Mouse (Mus musculus) CD4-positive, CD25-positive, alpha-beta regulatory T cell, adult 2 months (primary cell): ENCODE measurements around the gene Fyn.

Experiments used
- DNase-seq: peaks from one replicate; pipeline ENCODE4 v3.0.0-alpha.2; 2012; ENCODE audit warnings: low read depth, low spot score

Fyn gene

DNA sequence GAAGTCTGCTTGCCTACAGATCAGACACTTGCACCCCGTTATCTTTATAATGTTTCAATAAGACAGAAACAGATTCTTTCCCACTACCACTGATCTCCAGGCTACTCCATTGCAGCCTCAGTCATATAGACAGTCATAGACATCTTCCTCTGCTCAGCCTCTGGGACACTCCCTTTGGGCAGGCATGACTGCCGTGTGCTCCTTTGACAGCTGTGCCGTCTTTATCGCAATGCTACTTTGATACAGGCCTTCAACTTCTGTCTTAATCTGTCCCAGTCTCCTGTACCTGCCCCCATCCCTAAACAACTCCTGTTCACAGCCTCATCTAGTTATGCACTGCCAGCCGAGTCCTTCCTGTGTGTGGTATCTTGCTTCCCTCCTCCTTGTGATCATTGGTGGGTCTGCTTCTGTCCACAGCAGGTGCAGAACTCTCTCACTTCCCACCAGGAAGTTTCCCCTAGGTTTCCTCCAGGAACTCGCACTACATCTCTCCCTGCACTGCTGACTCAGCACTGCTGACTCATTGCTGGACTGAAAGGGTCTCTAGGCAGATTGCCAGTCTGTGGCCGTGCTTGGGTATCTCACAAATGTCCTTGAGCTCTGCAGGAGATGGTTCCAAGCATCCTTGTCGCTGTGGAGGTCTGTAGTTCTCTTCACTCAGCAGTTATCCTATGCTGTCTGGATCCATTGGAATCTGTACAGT, 43.4 kb downstream of the Fyn start:
- DNase-seq, result peak; percentile 41

DNA sequence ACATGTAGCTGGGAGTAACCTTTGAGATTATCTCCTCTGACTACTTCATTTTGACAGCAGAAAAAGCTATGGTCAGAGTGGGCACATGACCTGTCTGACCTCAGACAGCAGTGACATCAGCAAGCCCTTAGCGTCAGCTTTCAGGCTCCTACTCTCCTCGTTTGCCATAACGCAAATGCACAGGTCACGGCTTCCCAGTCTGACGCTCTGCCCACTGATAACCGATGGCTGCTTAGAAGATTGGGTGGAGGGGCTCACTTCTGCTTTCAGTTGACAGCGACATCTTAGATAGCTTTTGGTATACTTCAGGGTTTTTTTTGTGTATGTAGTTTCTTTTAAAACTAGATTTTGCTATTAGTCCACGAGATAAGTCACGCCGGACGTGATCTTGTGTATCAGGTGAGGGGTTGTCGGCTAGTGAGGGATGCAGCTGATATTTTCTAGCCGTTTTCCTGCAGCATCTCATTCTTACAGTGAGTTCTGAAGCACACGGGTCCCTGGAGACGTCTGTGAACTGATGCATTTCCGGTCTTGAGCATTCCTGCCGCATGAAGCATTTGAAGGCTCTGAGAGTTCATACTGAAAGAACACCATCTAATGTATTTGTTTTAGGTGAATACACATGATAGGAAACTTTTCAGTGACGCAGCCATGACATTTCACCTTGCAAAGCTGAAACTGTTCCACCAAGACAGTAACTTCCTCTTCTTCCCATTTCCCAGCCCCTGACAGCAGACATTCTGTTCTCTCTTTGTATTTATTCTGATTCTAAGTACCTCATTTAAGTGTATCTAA, 44.4 kb downstream of the Fyn start:
- DNase-seq, result peak; percentile 63

DNA sequence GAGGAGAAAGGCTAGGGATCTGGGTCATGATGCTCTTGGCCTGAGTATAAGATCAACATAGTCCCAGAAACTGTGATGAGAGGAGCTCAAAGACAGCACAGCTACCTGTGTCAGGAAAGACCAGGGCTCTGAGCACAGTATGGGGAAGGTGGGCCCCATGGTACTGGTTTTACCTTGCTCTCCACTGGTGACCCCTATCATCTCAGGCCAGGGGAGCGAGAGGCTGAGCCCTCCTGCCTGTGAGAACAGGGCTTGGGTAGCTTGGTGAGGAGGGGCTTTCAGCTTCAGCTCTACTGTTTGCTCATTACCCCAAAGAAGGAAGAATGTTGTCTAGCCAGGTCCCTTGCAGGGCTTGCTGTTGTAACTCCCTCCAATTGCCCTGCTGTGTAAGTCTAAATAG, 45.4 kb downstream of the Fyn start:
- DNase-seq, result no peak

DNA sequence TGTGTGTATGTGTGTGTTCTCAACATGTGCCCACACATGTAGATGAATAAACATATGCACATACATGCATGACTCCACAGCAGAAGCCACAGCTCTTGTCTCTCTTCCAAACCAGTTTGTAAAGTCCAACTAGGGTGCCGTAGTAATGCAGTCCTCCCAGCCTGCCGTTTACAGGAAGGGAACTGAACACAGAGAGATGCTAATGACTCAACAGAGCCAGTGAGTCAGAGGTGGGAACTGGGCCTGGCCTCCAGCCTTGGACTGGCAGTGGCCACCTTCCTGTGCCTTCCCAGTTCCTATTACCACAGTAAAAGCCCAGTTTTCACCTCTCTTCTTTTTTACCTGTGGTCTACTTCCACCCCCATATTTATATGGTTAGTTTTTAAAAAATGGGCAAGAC, 46.9 kb downstream of the Fyn start:
- peak; percentile 38 for DNase-seq

- DNase-seq, result no peak
Measured at GRCm38 (mm10) chr10:39417611-39418010, 49.0 kb downstream of the Fyn start.

DNA sequence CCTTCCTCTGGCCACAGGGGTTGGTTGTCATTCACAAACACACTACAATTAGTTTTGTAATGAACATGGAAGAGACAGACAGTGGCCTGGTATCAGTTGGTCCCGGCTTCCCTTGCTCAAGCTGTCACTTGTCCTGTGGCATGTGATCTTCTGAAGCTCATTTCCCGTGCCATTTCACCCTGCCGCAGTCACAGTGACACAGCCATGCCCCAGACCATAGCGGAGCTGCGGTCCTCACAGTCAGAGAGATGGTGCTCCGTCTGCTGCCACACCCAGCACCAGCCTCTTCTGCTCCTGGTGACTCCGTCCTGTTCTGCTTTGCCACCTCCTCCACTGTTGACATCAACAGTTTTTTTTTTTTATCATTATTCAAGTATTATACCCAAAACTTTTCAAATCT, 49.7 kb downstream of the Fyn start:
- DNase-seq, result peak; percentile 46

GRCm38 (mm10) chr10:39420842-39421617, 52.4 kb downstream of the Fyn start:
- peak; percentile 66 for DNase-seq

DNA sequence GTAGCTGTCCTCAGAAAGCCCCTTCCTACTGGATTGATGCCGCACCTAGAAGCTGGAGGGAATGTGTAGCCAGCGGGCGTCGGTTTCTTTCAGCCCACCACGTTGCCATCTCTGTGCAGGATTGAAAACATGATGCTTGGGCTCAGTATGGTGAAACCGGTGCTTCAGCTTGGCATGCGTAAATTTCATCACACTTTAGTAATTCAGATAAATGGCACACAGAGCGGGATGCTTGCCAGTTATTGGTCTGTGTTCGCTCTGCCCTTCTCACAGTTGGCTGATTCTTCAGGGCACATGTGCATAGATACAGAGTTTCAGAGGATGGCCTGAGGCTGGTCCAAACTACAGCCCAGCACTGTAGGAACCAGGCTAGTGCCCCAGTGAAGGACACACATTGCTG, 53.1 kb downstream of the Fyn start:
- DNase-seq, result no peak

DNA sequence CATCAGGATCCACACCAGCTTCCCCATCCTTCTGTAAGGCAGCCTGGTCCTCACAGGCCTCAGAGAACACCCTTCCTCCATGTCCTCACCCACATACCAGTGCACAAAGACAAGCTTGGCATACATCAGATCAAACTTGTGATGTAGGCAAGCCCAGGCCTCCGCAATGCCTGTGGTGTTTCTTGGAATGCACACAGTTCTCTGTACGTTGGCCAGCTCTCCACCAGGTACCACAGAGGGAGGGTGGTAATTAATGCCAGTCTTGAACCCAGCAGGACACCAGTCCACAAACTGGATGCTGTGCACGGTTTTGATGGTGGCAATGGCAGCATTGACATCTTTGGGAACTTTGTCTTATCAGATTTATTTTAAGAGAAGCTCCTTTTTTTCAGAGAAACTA, 56.0 kb downstream of the Fyn start:
- no peak for DNase-seq

GRCm38 (mm10) chr10:39426033-39426432, 57.4 kb downstream of the Fyn start:
- DNase-seq, result no peak

GRCm38 (mm10) chr10:39426833-39427490, 58.3 kb downstream of the Fyn start:
- no peak for DNase-seq

DNA sequence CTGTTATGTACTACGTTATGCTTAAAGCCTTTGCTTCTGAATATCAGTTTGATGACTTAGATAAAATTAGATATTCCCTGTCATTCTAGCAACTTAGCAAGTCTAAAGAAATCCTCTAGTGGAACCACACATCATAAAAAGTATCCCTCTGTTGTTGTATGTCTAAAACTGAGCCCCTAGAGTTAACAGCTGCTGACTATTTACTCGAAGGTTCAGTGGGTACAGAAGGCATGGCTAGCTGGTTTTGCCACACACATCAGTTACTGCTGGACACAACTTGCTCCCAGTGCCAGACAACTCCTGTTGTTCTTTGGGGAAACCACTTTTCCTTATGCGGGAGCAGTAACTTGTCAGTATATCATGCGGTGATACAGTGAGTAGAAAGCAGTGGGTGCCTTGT, 61.0 kb downstream of the Fyn start:
- DNase-seq, result no peak

GRCm38 (mm10) chr10:39430074-39430764, 61.6 kb downstream of the Fyn start:
- DNase-seq, result peak; percentile 58

- no peak for DNase-seq
Measured at GRCm38 (mm10) chr10:39431265-39431664, 62.6 kb downstream of the Fyn start.

GRCm38 (mm10) chr10:39432648-39433568, 64.3 kb downstream of the Fyn start:
- no peak for DNase-seq

GRCm38 (mm10) chr10:39433893-39434292, 65.2 kb downstream of the Fyn start:
- DNase-seq, result peak; percentile 45

DNA sequence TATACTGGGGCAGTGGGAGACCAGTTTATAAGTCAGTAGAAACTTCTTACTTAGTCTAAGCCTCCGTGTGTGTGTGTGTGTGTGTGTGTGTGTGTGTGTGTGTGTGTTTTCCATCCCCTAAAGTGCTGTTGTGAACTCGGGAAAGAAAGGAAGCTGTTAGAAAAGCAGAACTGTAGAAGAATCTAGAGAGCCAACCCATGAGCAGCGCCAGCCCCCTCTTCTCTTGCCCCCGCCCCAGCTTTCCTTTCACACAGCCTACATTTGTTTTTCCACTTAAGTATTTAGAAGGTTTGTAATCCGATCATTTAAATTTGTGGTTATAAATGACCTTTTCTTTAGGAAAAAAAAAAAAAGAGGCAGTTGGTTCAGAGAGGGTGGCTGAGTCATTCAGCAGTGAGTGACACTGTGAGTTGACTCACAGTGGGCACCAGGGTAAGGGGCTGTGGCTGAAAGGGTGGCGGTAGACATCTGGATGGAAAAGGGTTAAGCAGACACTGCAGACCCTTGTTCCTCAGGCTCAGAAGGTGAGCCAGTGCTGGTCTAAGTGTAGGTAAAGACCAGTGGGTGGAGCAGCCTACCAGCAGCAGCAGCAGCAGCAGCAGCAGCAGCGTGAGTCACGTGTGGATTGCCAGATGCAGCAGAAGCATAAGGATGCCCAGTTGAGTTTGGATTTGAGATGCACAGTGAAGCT, 66.2 kb downstream of the Fyn start:
- peak; percentile 65 for DNase-seq

GRCm38 (mm10) chr10:39438905-39439304, 70.2 kb downstream of the Fyn start:
- DNase-seq, result no peak

DNA sequence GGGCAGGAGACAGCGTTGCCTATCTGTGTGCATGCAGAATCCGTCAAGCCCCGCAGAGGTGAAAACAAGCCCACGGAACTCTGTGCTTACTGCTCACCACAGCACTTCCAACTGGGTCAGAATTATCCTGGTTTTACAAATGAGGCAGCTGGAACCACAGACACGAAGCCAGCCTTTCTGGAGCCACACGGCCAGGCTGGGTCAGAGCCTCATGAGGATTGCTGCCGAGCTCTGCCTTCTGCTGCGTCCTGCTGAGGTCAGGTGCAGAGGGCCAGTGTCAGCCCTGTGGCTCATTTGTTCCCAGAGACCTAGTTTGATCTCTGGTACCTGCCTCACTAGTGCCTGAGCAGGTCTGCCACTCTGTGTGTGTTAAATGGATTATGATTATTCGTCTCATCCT, 71.9 kb downstream of the Fyn start:
- DNase-seq, result no peak

- DNase-seq, result no peak
Measured at GRCm38 (mm10) chr10:39441636-39442035, 73.0 kb downstream of the Fyn start.
